In the genomic region with DNA sequence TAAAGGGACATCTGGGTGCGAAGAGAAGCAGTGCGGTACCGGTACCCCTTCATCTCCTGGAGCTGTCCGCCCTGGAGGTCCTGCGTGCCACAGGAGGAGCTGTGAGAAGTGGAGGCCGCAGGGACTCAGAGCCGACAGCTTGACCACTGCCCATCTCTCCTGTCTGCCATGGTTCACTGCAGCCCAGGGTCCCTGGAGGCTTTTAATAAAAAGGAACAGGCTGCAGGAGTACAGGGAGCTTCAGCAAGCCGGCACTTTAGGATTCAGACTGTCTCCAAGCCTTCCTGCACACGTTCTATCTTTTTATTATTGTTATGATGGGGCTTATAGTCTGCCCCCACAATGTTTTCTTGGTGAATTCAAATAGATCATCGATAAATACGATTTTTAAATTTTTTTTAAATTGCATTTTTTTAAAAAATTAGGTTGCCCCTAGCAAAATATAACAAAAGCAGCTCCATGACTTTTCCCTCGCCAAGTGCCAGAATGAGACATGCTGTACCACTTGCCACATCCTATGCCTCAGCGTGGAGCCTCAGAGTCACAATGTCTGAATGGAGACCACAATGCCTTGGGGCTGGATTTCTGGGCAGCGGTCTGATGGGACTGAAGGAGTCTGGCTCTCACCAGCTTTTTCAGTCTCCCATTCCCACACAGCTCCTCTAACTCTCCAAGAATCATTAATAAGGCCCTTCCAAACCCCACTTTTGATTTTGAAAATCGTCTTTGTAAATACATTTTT, we compare ENCODE assay signal across 18 mouse cellular contexts.
DNase-seq lines count a peak whose midpoint lies in the region; ATAC-seq and TF ChIP-seq lines count a peak whose summit lies in the region.
"Had no signal": no experiment of that assay in that cellular context is flagged by ENCODE, and none has a peak within 500 bp of the region (broad histone marks: within the 10 kb centered on the region; RNA-seq: fewer than 3 reads in every experiment).

No protein-coding gene starts in this region.

- ATAC-seq in hindbrain, embryonic 13.5 days (ENCODE audit: low FRiP score): peak; percentile 63; the same call in 1 of the 2 replicates
- ATAC-seq in midbrain, embryonic 13.5 days: peak; percentile 24; the same call in 1 of the 2 replicates
- no peak for ATAC-seq in heart, embryonic 11.5 days (replicated peaks; ENCODE audit: insufficient number of reproducible peaks, low FRiP score, low TSS enrichment)
- no peak for ATAC-seq in kidney, embryonic 14.5 days (ENCODE audit: low FRiP score, low TSS enrichment)
- ATAC-seq: intestine, postnatal 0 days had no signal

- TF ChIP-seq CTCF in brain, embryonic 14.5 days (IDR thresholded peaks at IDR 0.05; ENCODE audit: borderline replicate concordance, extremely low read depth, insufficient read depth, insufficient read length): no peak

- H3K9ac ChIP-seq in hindbrain, embryonic 13.5 days: no peak overlapping the region
- no peak overlapping the region for H3K9ac ChIP-seq in midbrain, embryonic 13.5 days (replicated peaks)
- H3K9ac ChIP-seq in heart, embryonic 11.5 days (ENCODE audit: low read depth, low read length): no peak overlapping the region
- no peak overlapping the region for H3K9ac ChIP-seq in kidney, embryonic 14.5 days (ENCODE audit: low read depth, low read length)
- H3K9ac ChIP-seq: limb, embryonic 15.5 days had no signal

- H3K36me3 ChIP-seq in hindbrain, embryonic 13.5 days: no peaks in the 10 kb centered on the region
- no peaks in the 10 kb centered on the region for H3K36me3 ChIP-seq in midbrain, embryonic 13.5 days
- H3K36me3 ChIP-seq in heart, embryonic 11.5 days (ENCODE audit: control insufficient read depth, insufficient read depth, low read length): no peaks in the 10 kb centered on the region
- no peaks in the 10 kb centered on the region for H3K36me3 ChIP-seq in kidney, embryonic 14.5 days (ENCODE audit: control insufficient read depth, insufficient read depth, low read length)
- H3K36me3 ChIP-seq: heart, embryonic 10.5 days; limb, embryonic 15.5 days had no signal

- no peaks in the 10 kb centered on the region for H3K27me3 ChIP-seq in hindbrain, embryonic 13.5 days
- H3K27me3 ChIP-seq in midbrain, embryonic 13.5 days: no peaks in the 10 kb centered on the region
- H3K27me3 ChIP-seq in heart, embryonic 11.5 days (ENCODE audit: control insufficient read depth, insufficient read depth, low read length): no peaks in the 10 kb centered on the region
- no peaks in the 10 kb centered on the region for H3K27me3 ChIP-seq in kidney, embryonic 14.5 days (ENCODE audit: control insufficient read depth, insufficient read depth, low read length)
- H3K27me3 ChIP-seq: CH12.LX; limb, embryonic 15.5 days had no signal

- H3K4me2 ChIP-seq in hindbrain, embryonic 13.5 days: no peak overlapping the region
- no peak overlapping the region for H3K4me2 ChIP-seq in midbrain, embryonic 13.5 days (replicated peaks)
- H3K4me2 ChIP-seq in heart, embryonic 11.5 days: no peak overlapping the region
- H3K4me2 ChIP-seq in kidney, embryonic 14.5 days (replicated peaks; ENCODE audit: low read depth, low read length): no peak overlapping the region
- H3K4me2 ChIP-seq: limb, embryonic 15.5 days had no signal

- 55% methylated on average over 15 of the region's 15 CpGs for WGBS in hindbrain, embryonic 13.5 days
- 58% methylated on average over 15 of the region's 15 CpGs for WGBS in midbrain, embryonic 13.5 days
- 73% methylated on average over 15 of the region's 15 CpGs for WGBS in heart, embryonic 11.5 days (ENCODE audit: insufficient replicate concordance)
- 67% methylated on average over 15 of the region's 15 CpGs for WGBS in kidney, embryonic 14.5 days

- TF ChIP-seq POLR2A in brain, embryonic 14.5 days (IDR thresholded peaks at IDR 0.05; ENCODE audit: borderline replicate concordance, extremely low read depth, insufficient read depth, insufficient read length, poor library complexity, severe bottlenecking): no peak

- peak; percentile 3 to 4 for DNase-seq in cerebellum, postnatal 14 days
- no peak for DNase-seq in cerebellum, adult 11-12 months
- peak; percentile 27 for DNase-seq in brain, embryonic 14.5 days (ENCODE audit: low read depth)
- no peak for DNase-seq in adrenal gland, adult 18-20 months (ENCODE audit: low spot score in 2 of 2)
- DNase-seq: adrenal gland, postnatal 36 days; gastrocnemius, postnatal 14 days; lung, adult 18-20 months; thymus, postnatal 4 days had no signal

- no peaks in the 10 kb centered on the region for H3K9me3 ChIP-seq in hindbrain, embryonic 13.5 days
- H3K9me3 ChIP-seq in midbrain, embryonic 13.5 days: no peaks in the 10 kb centered on the region
- no peaks in the 10 kb centered on the region for H3K9me3 ChIP-seq in heart, embryonic 11.5 days (replicated peaks; ENCODE audit: control insufficient read depth, low read length)
- no peaks in the 10 kb centered on the region for H3K9me3 ChIP-seq in kidney, embryonic 14.5 days (ENCODE audit: control insufficient read depth, low read length)
- H3K9me3 ChIP-seq: heart, embryonic 10.5 days; limb, embryonic 15.5 days had no signal

- no peak overlapping the region for H3K4me3 ChIP-seq in hindbrain, embryonic 13.5 days
- H3K4me3 ChIP-seq in midbrain, embryonic 13.5 days (replicated peaks): no peak overlapping the region
- H3K4me3 ChIP-seq in heart, embryonic 11.5 days (ENCODE audit: low read depth, low read length): no peak overlapping the region
- no peak overlapping the region for H3K4me3 ChIP-seq in kidney, embryonic 14.5 days (ENCODE audit: low read length)
- H3K4me3 ChIP-seq: heart, embryonic 10.5 days; limb, embryonic 15.5 days had no signal

- H3K4me1 ChIP-seq in hindbrain, embryonic 13.5 days (replicated peaks): peaks cover 6% of the 10 kb centered on the region
- 0 out of 2 replicates have a peak, but pooled peaks cover 3% of the 10 kb centered on the region for H3K4me1 ChIP-seq in midbrain, embryonic 13.5 days (replicated peaks)
- H3K4me1 ChIP-seq in heart, embryonic 11.5 days (ENCODE audit: control insufficient read depth, insufficient read depth, low read length): no peaks in the 10 kb centered on the region
- H3K4me1 ChIP-seq in kidney, embryonic 14.5 days (ENCODE audit: control insufficient read depth, insufficient read depth, low read length): no peaks in the 10 kb centered on the region
- H3K4me1 ChIP-seq: heart, embryonic 10.5 days; limb, embryonic 15.5 days had no signal

- no peak overlapping the region for H3K27ac ChIP-seq in hindbrain, embryonic 13.5 days
- H3K27ac ChIP-seq in midbrain, embryonic 13.5 days: no peak overlapping the region
- H3K27ac ChIP-seq in heart, embryonic 11.5 days (ENCODE audit: low read depth, low read length): no peak overlapping the region
- H3K27ac ChIP-seq in kidney, embryonic 14.5 days (ENCODE audit: low read depth, low read length): no peak overlapping the region
- H3K27ac ChIP-seq: heart, embryonic 10.5 days; limb, embryonic 15.5 days; macrophage; stomach, postnatal 0 days had no signal

Comparison
In these comparisons a context has a peak if more than half of its experiments do, and no peak if none do; other contexts are left out.
1. DNase-seq: peak in cerebellum, postnatal 14 days (2 of 2) and brain, embryonic 14.5 days (single experiment); none in cerebellum, adult 11-12 months (single experiment) and adrenal gland, adult 18-20 months (0 of 2).
2. ATAC-seq: peak in hindbrain, embryonic 13.5 days (single experiment) and midbrain, embryonic 13.5 days (single experiment); none in heart, embryonic 11.5 days (single experiment) and kidney, embryonic 14.5 days (single experiment).